Mouse (Mus musculus): Measurements from ENCODE around the gene Atoh7. TPM values are rescaled to one million over a fixed set of nuclear protein-coding genes. Genes with fewer than 3 reads are reported as not detected.

Gene Atoh7
- polyA plus RNA-seq, 1 experiment from 2014 or later, result not detected

- Histone ChIP-seq H3K4me2 (no peak overlapping the region), H3K27me3 (no peaks in the 10 kb centered on the region), H3K4me3 (no peak overlapping the region), H3K27ac (no peak overlapping the region), H3K9ac (no peak overlapping the region), H3K9me3 (no peaks in the 10 kb centered on the region), H3K36me3 (no peaks in the 10 kb centered on the region), H3K4me1 (no peaks in the 10 kb centered on the region)
- 81% methylated on average over 9 of the region's 9 CpGs for WGBS
- no peak for ATAC-seq (ENCODE audit: insufficient number of reproducible peaks, low FRiP score, low TSS enrichment, low read depth)
These were observed 34.9 kb upstream of the Atoh7 start for GRCm38 (mm10) chr10:63064516-63064915.

DNA sequence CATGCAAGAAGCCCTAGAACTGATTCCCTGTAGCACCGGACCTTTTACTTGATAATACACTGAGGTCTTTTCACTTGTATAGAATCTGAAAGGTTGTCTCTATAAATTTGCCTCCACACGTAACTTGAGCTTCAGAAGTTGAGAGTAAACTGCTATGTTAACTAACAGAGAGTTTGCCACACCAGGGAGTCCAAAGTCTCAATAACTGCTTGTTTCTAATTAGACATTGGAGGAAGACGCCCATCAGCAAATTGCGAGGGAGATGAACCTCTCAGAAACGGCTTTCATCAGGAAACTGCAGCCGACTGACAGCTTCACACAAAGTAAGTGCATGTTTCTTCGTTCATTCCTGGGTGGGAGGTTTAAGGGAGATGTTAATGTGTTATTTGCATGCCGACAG lies 33.9 kb upstream of the Atoh7 start:
- Histone ChIP-seq H3K36me3 (no peaks in the 10 kb centered on the region), H3K9ac (no peak overlapping the region), H3K27me3 (no peaks in the 10 kb centered on the region), H3K27ac (no peak overlapping the region), H3K4me2 (no peak overlapping the region), H3K4me1 (no peaks in the 10 kb centered on the region), H3K4me3 (no peak overlapping the region), H3K9me3 (no peaks in the 10 kb centered on the region)
- 51% methylated on average over 8 of the region's 8 CpGs for WGBS
- no peak for ATAC-seq (ENCODE audit: insufficient number of reproducible peaks, low FRiP score, low TSS enrichment, low read depth)

DNA sequence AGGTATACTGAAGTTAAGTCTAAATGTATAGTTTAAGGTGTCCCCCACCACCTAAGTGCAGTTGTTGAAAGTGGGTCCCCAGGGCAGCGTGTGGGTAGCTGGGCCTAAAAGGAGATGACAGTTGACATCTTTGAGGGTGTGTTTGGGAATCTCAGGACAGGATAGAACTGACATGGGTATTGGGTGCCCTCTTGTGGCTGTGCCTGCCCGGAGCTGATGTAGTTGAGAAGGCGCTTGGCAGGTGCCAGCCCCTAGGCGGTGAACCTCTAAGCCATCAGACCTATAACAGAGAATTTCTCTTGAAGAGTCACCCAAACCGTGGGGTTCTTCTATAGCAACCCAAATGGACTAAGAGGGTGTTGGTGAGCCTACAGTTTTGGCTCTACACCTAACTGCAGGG lies 33.5 kb upstream of the Atoh7 start:
- no peak for ATAC-seq (ENCODE audit: insufficient number of reproducible peaks, low FRiP score, low TSS enrichment, low read depth)
- Histone ChIP-seq H3K4me1 (no peaks in the 10 kb centered on the region), H3K27me3 (no peaks in the 10 kb centered on the region), H3K9me3 (no peaks in the 10 kb centered on the region), H3K9ac (no peak overlapping the region), H3K36me3 (no peaks in the 10 kb centered on the region), H3K27ac (no peak overlapping the region), H3K4me2 (no peak overlapping the region), H3K4me3 (no peak overlapping the region)
- WGBS, result 3% methylated on average over 5 of the region's 5 CpGs

GRCm38 (mm10) chr10:63086304-63086703 lies 13.1 kb upstream of the Atoh7 start:
- no peaks in the 10 kb centered on the region for H3K36me3 ChIP-seq
- no peak overlapping the region for H3K9ac ChIP-seq
- ATAC-seq (ENCODE audit: insufficient number of reproducible peaks, low FRiP score, low TSS enrichment, low read depth), result no peak
- no peak overlapping the region for H3K4me2 ChIP-seq
- no peaks in the 10 kb centered on the region for H3K9me3 ChIP-seq
- no peak overlapping the region for H3K27ac ChIP-seq
- WGBS, result 75% methylated on average over 10 of the region's 10 CpGs
- no peak overlapping the region for H3K4me3 ChIP-seq
- H3K27me3 ChIP-seq, result 0 out of 2 replicates have a peak, but pooled peaks cover 6% of the 10 kb centered on the region
- H3K4me1 ChIP-seq, result peaks cover 5% of the 10 kb centered on the region; the same call in 1 of the 2 replicates

DNA sequence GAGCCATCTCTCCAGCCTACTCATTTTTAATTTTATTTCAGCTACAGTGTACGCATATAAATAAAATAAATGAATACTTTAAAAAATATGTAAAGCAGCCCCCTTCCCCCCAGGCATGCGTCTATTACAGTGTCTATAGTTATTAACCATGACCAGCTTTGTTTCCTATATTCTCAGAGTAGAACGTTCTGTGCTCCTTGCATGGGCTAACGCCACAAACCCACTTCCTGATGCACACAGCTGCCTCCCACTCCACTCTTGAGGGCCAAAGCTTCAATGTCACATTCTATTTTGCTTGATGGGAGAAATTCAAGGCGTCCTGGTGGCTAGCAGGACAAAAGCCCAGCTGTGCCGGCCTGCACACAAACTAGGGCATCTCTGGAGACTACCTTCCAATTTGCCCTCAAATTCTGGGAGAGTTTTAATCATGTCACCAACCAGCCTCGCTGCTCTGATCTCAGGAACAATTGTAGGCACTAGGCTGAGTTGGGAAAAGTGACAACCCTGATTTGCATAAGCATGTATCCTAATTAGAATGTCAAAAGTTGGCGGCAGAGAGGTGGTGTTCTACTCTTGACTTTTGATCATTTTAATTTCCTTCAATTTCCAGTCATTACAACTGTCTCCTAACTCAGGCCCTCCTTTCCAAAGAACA lies 10.2 kb upstream of the Atoh7 start:
- peak overlapping the region; percentile 26; the same call in 1 of the 2 replicates for H3K4me3 ChIP-seq
- H3K9me3 ChIP-seq, result no peaks in the 10 kb centered on the region
- H3K9ac ChIP-seq, result no peak overlapping the region
- no peak overlapping the region for H3K27ac ChIP-seq
- H3K36me3 ChIP-seq, result no peaks in the 10 kb centered on the region
- no peak for ATAC-seq (ENCODE audit: insufficient number of reproducible peaks, low FRiP score, low TSS enrichment, low read depth)
- peaks cover 5% of the 10 kb centered on the region; the same call in 1 of the 2 replicates for H3K4me1 ChIP-seq
- 0 out of 2 replicates have a peak, but pooled peaks cover 6% of the 10 kb centered on the region for H3K27me3 ChIP-seq
- WGBS, result 39% methylated on average over 8 of the region's 8 CpGs
- H3K4me2 ChIP-seq, result peak overlapping the region; percentile 46

GRCm38 (mm10) chr10:63089758-63090571 lies 9.5 kb upstream of the Atoh7 start:
- H3K36me3 ChIP-seq, result no peaks in the 10 kb centered on the region
- ATAC-seq (ENCODE audit: insufficient number of reproducible peaks, low FRiP score, low TSS enrichment, low read depth), result no peak
- no peak overlapping the region for H3K9ac ChIP-seq
- H3K4me3 ChIP-seq, result peak overlapping the region; percentile 26
- 8% methylated on average over 26 of the region's 26 CpGs for WGBS
- 0 out of 2 replicates have a peak, but pooled peaks cover 6% of the 10 kb centered on the region for H3K27me3 ChIP-seq
- no peaks in the 10 kb centered on the region for H3K9me3 ChIP-seq
- H3K27ac ChIP-seq, result no peak overlapping the region
- peak overlapping the region; percentile 46 for H3K4me2 ChIP-seq
- peaks cover 5% of the 10 kb centered on the region; the same call in 1 of the 2 replicates for H3K4me1 ChIP-seq

- H3K27me3 ChIP-seq, result 0 out of 2 replicates have a peak, but pooled peaks cover 6% of the 10 kb centered on the region
- ATAC-seq (ENCODE audit: insufficient number of reproducible peaks, low FRiP score, low TSS enrichment, low read depth), result no peak
- H3K36me3 ChIP-seq, result no peaks in the 10 kb centered on the region
- H3K4me2 ChIP-seq, result no peak overlapping the region
- 53% methylated on average over 7 of the region's 7 CpGs for WGBS
- H3K27ac ChIP-seq, result no peak overlapping the region
- H3K9me3 ChIP-seq, result no peaks in the 10 kb centered on the region
- no peak overlapping the region for H3K9ac ChIP-seq
- no peak overlapping the region for H3K4me3 ChIP-seq
- peaks cover 5% of the 10 kb centered on the region; the same call in 1 of the 2 replicates for H3K4me1 ChIP-seq
These were observed 7.5 kb upstream of the Atoh7 start for GRCm38 (mm10) chr10:63091915-63092314.

- Histone ChIP-seq H3K36me3 (no peaks in the 10 kb centered on the region), H3K9ac (no peak overlapping the region), H3K27ac (no peak overlapping the region), H3K4me1 (peaks cover 5% of the 10 kb centered on the region; the same call in 1 of the 2 replicates), H3K4me3 (no peak overlapping the region), H3K9me3 (no peaks in the 10 kb centered on the region), H3K27me3 (peaks cover 6% of the 10 kb centered on the region; the same call in 1 of the 2 replicates), H3K4me2 (no peak overlapping the region)
- 48% methylated on average over 10 of the region's 10 CpGs for WGBS
- no peak for ATAC-seq (ENCODE audit: insufficient number of reproducible peaks, low FRiP score, low TSS enrichment, low read depth)
These were observed 6.6 kb upstream of the Atoh7 start for GRCm38 (mm10) chr10:63092616-63093550.

DNA sequence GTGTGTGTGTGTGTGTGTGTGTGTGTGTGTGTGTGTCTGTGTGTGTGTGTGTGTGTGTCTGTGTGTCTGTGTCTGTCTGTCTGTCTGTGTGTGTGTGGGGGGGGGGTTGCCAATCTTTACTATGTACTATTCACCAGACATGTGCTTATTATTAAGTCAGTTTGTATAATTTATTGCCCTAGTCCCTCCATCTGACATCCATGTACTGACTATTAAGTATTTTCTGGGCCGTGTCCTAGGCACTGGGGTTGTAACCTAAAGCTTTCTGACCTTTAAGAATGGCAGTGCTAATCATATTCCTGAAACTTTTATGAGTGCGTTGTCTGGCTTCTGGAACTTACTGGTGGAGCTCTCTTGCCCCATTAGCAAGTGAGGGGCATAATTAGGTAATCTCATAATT lies 2.7 kb upstream of the Atoh7 start:
- Histone ChIP-seq H3K9ac (no peak overlapping the region), H3K4me1 (peaks cover 14% of the 10 kb centered on the region), H3K27me3 (peaks cover 28% of the 10 kb centered on the region), H3K36me3 (no peaks in the 10 kb centered on the region), H3K9me3 (no peaks in the 10 kb centered on the region), H3K4me2 (no peak overlapping the region), H3K4me3 (no peak overlapping the region), H3K27ac (no peak overlapping the region)
- ATAC-seq (ENCODE audit: insufficient number of reproducible peaks, low FRiP score, low TSS enrichment, low read depth), result no peak
- WGBS, result 29% methylated on average over 2 of the region's 2 CpGs

DNA sequence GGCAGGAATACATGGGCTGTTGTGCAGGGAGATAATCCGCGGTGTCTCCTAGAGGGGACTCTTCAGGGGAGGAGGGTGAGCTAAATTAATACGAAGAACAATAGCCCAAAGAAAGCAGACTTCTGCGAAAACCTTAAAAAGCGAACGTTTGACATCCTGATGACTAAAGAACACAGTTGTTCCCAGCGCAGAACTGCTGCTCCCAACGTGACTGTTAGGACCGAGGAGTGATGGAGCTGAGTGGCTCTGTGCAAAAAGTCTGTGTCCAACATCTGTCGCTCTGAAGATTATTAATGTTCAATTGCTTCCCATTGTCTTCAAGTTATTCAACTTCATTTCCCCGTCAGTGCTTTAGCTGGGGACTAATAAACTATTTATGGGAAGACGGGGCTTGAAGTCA lies 1.3 kb upstream of the Atoh7 start:
- Histone ChIP-seq H3K4me1 (peaks cover 14% of the 10 kb centered on the region), H3K27me3 (peaks cover 28% of the 10 kb centered on the region), H3K9me3 (no peaks in the 10 kb centered on the region), H3K4me2 (no peak overlapping the region), H3K27ac (no peak overlapping the region), H3K36me3 (no peaks in the 10 kb centered on the region), H3K4me3 (no peak overlapping the region), H3K9ac (no peak overlapping the region)
- 63% methylated on average over 12 of the region's 12 CpGs for WGBS
- no peak for ATAC-seq (ENCODE audit: insufficient number of reproducible peaks, low FRiP score, low TSS enrichment, low read depth)

GRCm38 (mm10) chr10:63099941-63100562 lies 601 bp downstream of the Atoh7 start:
- H3K27ac ChIP-seq, result no peak overlapping the region
- H3K9ac ChIP-seq, result peak overlapping the region; percentile 47
- under 1% methylated on average over 62 of the region's 62 CpGs for WGBS
- H3K4me3 ChIP-seq, result peak overlapping the region; percentile 52
- peaks cover 28% of the 10 kb centered on the region for H3K27me3 ChIP-seq
- ATAC-seq (ENCODE audit: insufficient number of reproducible peaks, low FRiP score, low TSS enrichment, low read depth), result peak; percentile 44
- H3K36me3 ChIP-seq, result no peaks in the 10 kb centered on the region
- H3K4me1 ChIP-seq, result peaks cover 14% of the 10 kb centered on the region
- peak overlapping the region; percentile 94 for H3K4me2 ChIP-seq
- no peaks in the 10 kb centered on the region for H3K9me3 ChIP-seq

Data from limb, embryonic 15.5 days (tissue).